Mouse (Mus musculus) neural tube, embryonic 11.5 days (tissue): Measurements from ENCODE around the gene Timm10. TPM values are rescaled to one million over a fixed set of nuclear protein-coding genes. Genes with fewer than 3 reads are reported as not detected.

Source experiments
- ATAC-seq: fragments of 200-750 bp; cut with Nextera tagmentation; 2 replicates; pipeline ENCODE4 v1.8.0; 2017; ENCODE audit warnings: moderate number of reproducible peaks, mild to moderate bottlenecking, moderate TSS enrichment, moderate library complexity; ENCODE audit not compliant: insufficient read depth, low FRiP score, low TSS enrichment
- DNase-seq: peaks from one replicate; pipeline ENCODE4 v3.0.0-alpha.2; 2015; ENCODE audit warnings: low spot score
- H3K27ac ChIP-seq: fragments of 300-500 bp; sonication (generic); 2 replicates; pipeline ENCODE4 v1.5.1; 2014; ENCODE audit warnings: low read depth, mild to moderate bottlenecking, low read length
- H3K27me3 ChIP-seq: fragments of 300-500 bp; sonication (generic); 2 replicates; pipeline ENCODE4 v1.6.1; 2014; ENCODE audit warnings: mild to moderate bottlenecking, low read length, mixed read lengths; ENCODE audit not compliant: control insufficient read depth, insufficient read depth
- H3K36me3 ChIP-seq: fragments of 300-500 bp; sonication (generic); 2 replicates; pipeline ENCODE4 v1.6.1; 2014; ENCODE audit warnings: mild to moderate bottlenecking, low read length, moderate library complexity, mixed read lengths; ENCODE audit not compliant: control insufficient read depth, insufficient read depth
- H3K4me1 ChIP-seq: fragments of 300-500 bp; sonication (generic); 2 replicates; pipeline ENCODE4 v1.6.1; 2014; ENCODE audit warnings: low read length, mixed read lengths; ENCODE audit not compliant: control insufficient read depth, insufficient read depth
- H3K4me2 ChIP-seq: fragments of 300-500 bp; sonication (generic); 2 replicates; pipeline ENCODE4 v1.6.1; 2014; ENCODE audit warnings: low read depth, mild to moderate bottlenecking, moderate library complexity
- H3K4me3 ChIP-seq: fragments of 300-500 bp; sonication (generic); 2 replicates; pipeline ENCODE4 v1.5.1; 2014; ENCODE audit warnings: low read depth, low read length
- H3K9ac ChIP-seq: fragments of 300-500 bp; sonication (generic); 2 replicates; pipeline ENCODE4 v1.6.1; 2014; ENCODE audit warnings: mild to moderate bottlenecking, low read length
- H3K9me3 ChIP-seq: fragments of 300-500 bp; sonication (generic); 2 replicates; pipeline ENCODE4 v1.6.1; 2016; ENCODE audit warnings: low read length; ENCODE audit not compliant: control insufficient read depth
- WGBS: fragments of 180-500 bp; shearing (Covaris S2); extraction: QIAGEN DNeasy Blood & Tissue Kit; methylation state at CpG from one replicate; pipeline ENCODE4 v1.1.7; 2014; 5-methylcytosine and 5-hydroxymethylcytosine counted together
- polyA plus RNA-seq: library from polyadenylated mRNA; unstranded; fragments of >200 nt; fragmentation: Nextera tagmentation; extraction: Ambion mirVana; gene quantifications from 2 replicates; pipeline ENCODE4 v1.2.1, GENCODE M21; 2014

Gene Timm10
- polyA plus RNA-seq, 1 experiment from 2014 or later: 53.3 TPM

DNA sequence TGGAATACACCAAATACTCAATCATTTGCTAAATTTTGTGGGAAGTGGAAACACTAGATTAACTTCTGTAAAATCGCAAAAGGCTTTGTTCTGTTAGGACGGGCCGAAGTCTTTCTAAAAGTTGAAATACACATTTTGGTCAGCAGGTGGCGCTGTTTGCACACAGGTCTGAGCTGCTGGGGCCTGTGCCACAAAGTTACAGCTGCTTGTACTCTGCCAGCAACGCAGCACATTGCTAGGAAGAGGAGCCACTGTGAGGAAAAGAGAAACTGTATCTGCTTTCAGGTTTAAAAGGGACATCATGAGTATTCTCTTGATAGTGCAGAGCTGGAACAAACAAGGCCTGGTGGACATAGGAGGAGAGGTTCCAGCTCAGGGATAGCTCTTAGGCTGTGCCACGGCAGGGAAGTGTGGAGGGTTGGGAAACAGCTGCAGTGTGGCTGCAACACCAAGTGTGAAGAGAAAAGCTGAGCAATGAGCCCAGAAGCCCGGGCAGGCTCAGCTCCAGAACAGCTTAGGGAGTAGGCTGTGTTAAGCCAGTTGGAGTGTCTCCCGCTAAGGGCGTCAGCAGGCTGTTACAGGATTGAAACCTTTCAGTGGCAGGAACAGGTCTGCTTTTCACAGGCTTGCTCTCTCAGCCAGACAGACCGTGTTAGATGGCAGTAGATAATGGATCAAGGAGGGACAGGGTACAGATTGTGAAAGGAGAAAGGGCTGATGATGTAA, 5.0 kb downstream of the Timm10 start:
- ATAC-seq (peak; percentile 69), DNase-seq (peak; percentile 76)
- Histone ChIP-seq H3K4me2 (no peak overlapping the region), H3K9me3 (no peaks in the 10 kb centered on the region), H3K4me1 (peaks cover 7% of the 10 kb centered on the region), H3K9ac (no peak overlapping the region), H3K36me3 (no peaks in the 10 kb centered on the region), H3K27me3 (no peaks in the 10 kb centered on the region), H3K27ac (no peak overlapping the region), H3K4me3 (no peak overlapping the region)
- WGBS: 37% methylated on average over 10 of the region's 10 CpGs

DNA sequence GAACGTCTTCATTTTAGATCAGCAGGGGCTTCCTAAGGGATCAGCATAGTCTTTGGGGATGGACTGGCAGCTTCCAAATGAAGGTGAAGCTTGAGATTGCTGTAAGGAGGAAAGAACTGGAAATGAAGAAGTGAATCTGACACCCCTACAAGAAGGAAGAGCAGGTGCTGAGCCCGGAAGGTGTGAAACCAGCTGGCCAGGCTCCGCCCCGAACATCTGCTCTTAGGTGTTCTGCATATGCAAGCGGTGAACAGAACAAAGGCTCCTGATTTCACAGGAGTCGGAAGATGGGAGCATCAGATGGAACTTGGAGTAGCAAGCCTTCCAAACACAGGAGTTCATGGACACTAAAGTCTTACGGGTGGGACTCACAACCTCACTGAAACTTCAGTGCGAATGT, 10.3 kb downstream of the Timm10 start:
- no peak overlapping the region for H3K4me3 ChIP-seq
- DNase-seq (no peak), ATAC-seq (no peak)
- H3K27me3 ChIP-seq: peaks cover 10% of the 10 kb centered on the region
- H3K4me2 ChIP-seq: no peak overlapping the region
- no peaks in the 10 kb centered on the region for H3K36me3 ChIP-seq
- peaks cover 3% of the 10 kb centered on the region; the same call in 1 of the 2 replicates for H3K4me1 ChIP-seq
- no peak overlapping the region for H3K9ac ChIP-seq
- no peaks in the 10 kb centered on the region for H3K9me3 ChIP-seq
- H3K27ac ChIP-seq: no peak overlapping the region
- WGBS: 52% methylated on average over 8 of the region's 8 CpGs

DNA sequence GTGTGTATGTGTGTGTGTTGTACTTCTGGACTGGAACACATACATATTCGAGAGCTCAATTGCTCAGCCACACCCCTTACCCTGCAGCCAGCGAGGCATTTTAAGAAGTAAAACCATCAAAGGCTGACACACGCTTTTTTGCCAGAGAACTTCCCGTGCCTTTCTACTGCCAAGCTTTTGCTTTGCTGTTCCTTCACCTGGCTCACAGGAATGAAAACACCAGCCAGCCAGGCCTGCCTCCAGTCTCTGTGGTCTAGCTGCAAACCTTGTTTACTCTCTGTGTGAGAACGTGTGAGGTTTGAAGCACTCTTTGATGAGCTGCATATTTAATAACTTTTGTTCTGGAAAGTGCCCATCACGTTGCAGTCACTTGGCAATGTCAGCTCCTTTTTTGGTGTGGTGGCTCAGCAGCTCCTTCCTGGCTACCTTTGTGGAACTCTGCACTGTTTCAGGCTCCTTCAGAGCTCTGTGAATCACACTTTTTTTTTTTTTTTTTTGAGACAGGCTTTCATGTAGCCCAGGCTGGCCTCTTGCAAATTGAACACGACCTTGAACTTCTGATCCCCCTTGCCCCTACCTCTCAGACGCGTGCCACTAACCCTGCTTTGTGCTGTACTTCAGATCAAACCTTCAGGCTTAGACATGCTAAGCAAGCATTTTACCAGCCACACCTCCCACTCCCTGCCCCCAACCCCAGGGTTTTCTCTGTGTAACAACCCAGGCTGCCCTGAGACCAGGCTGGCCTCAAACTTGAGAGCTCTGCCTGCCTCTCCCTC, 11.2 kb downstream of the Timm10 start:
- Histone ChIP-seq H3K4me3 (no peak overlapping the region), H3K27ac (no peak overlapping the region), H3K4me2 (no peak overlapping the region), H3K9ac (no peak overlapping the region), H3K36me3 (no peaks in the 10 kb centered on the region), H3K27me3 (peaks cover 10% of the 10 kb centered on the region), H3K4me1 (peaks cover 3% of the 10 kb centered on the region; the same call in 1 of the 2 replicates), H3K9me3 (no peaks in the 10 kb centered on the region)
- WGBS: 23% methylated on average over 9 of the region's 9 CpGs
- DNase-seq: no peak
- no peak for ATAC-seq

DNA sequence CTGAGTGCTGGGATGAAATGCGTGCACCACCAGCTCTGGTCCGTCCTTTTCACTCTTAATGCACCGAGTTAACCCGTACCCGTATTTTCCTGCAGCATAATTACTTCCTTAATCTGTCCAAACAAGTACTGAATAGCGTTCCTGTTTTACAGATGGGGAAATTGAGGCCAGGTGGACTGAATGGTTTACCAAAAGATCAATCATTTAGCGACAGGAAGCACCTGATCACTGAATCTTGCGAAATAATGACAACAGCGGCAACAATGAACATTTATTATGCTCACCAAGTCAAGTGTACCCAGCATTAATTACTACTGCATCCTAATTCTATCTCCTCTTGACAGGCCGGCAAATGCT, 11.8 kb downstream of the Timm10 start, which contains the start of gene Slc43a1:
Gene Slc43a1 (plus strand): TSS at position 258 of the 357 bp plus-strand sequence.
- DNase-seq: no peak

DNA sequence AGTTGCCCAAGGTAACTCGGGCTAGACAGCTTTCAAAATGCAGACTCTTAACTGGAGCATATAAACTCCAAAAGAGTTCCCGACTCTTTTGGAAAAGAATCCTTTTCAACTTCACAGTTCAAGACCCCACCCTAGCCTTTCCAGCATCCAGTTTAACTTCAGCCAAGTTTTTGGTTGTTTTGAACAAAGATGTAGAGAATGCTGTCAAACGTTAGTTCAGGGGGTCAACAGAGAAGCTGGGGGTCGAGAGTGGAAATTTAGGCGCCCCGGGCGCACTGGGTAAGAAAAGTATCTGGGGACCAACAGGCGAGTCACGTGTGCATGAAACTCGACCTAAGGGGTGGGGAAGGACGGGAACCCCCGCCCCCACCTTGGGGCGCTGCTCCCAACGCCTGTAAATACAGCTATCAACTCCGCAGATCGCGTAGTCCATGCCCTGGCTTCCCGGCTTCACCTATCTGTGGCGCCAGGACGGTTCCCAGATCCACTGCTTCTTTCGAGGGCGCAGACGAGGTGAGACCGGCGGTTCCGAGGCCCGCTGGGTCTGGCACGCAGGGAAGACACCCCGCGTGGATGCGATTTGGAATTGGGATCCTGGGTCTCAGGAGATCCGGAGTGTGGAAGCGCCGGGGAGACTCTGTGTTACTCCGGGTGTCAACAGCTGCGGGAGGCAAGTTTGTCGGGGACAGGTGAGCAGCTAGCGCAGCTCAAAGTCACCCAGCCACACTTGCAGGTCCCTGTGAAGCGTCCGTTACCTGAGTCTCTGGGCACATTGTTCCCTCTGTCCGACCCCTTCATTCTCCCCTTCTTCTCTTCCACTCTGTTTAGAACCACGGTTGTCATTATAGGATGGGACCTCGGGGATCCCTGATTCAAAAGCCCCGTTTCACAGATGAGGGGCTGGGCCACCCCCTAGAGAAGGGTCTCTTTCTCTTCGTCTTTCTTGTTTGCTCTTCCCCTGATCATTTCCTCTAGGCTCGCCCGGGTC, 12.5 kb downstream of the Timm10 start:
- Histone ChIP-seq H3K4me1 (peaks cover 3% of the 10 kb centered on the region; the same call in 1 of the 2 replicates), H3K4me2 (peak overlapping the region; percentile 95), H3K27ac (no peak overlapping the region), H3K9ac (peak overlapping the region; percentile 69), H3K9me3 (no peaks in the 10 kb centered on the region), H3K4me3 (peak overlapping the region; percentile 57), H3K27me3 (peaks cover 10% of the 10 kb centered on the region), H3K36me3 (no peaks in the 10 kb centered on the region)
- WGBS: under 1% methylated on average over 47 of the region's 47 CpGs
- ATAC-seq (peak; percentile 2; the same call in 1 of the 2 replicates), DNase-seq (peak; percentile 46)

More for the DNA sequence above, 11.8 kb downstream of the Timm10 start, which contains the start of gene Slc43a1:
- H3K9ac ChIP-seq: peak within 1 kb of the TSS; percentile 69
- 16% methylated on average over 10 of the region's 10 CpGs for WGBS
- peaks cover 3% of the 10 kb centered on the region; the same call in 1 of the 2 replicates for H3K4me1 ChIP-seq
- peaks cover 10% of the 10 kb centered on the region for H3K27me3 ChIP-seq
- no peaks in the 10 kb centered on the region for H3K36me3 ChIP-seq
- no peak within 1 kb of the TSS for H3K27ac ChIP-seq
- ATAC-seq: no peak
- H3K4me3 ChIP-seq: peak within 1 kb of the TSS; percentile 57
- no peaks in the 10 kb centered on the region for H3K9me3 ChIP-seq
- H3K4me2 ChIP-seq: peak within 1 kb of the TSS; percentile 95

DNA sequence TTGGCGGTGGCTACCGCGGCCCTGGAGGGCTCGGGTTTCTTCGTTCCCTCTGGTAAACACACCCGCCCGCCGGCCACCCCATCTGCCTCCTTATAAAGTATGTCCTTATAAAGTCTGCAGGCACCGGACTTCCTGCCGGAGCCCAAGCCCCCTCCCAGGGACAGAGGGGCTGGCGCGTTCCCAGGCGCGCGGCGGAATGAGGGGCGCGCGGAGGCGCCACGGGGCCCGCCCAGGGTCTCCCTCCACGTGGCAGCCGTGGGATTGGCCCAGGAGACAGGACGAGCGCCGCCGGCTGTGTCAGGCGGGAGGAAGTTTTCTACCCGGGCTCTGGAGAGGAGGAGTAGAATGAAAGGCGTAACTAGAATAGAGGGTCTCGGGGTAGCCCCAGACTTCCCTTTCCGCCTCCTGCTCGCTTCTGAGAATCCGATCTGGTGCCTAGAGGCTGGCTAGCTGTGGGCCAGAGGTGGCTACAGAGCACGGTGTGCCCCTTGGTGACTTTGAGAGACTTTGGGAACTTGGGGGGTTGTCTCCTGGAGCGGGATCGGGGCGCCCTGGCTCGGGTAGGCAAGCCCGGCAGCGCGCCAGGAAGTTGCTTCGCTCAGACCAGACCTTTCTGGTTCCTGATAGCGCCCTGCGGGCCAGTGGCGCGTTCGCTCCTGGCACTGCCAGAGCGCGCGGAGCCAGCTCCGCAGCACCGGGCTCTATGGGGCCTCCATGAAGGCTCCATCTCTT, 13.4 kb downstream of the Timm10 start:
- Histone ChIP-seq H3K9ac (peak overlapping the region; percentile 69), H3K4me1 (peaks cover 3% of the 10 kb centered on the region; the same call in 1 of the 2 replicates), H3K9me3 (no peaks in the 10 kb centered on the region), H3K4me2 (peak overlapping the region; percentile 95), H3K27ac (peak overlapping the region; percentile 68), H3K4me3 (peak overlapping the region; percentile 57), H3K36me3 (no peaks in the 10 kb centered on the region), H3K27me3 (peaks cover 10% of the 10 kb centered on the region)
- ATAC-seq (peak; percentile 86), DNase-seq (peak; percentile 86)
- WGBS: under 1% methylated on average over 54 of the region's 54 CpGs

DNA sequence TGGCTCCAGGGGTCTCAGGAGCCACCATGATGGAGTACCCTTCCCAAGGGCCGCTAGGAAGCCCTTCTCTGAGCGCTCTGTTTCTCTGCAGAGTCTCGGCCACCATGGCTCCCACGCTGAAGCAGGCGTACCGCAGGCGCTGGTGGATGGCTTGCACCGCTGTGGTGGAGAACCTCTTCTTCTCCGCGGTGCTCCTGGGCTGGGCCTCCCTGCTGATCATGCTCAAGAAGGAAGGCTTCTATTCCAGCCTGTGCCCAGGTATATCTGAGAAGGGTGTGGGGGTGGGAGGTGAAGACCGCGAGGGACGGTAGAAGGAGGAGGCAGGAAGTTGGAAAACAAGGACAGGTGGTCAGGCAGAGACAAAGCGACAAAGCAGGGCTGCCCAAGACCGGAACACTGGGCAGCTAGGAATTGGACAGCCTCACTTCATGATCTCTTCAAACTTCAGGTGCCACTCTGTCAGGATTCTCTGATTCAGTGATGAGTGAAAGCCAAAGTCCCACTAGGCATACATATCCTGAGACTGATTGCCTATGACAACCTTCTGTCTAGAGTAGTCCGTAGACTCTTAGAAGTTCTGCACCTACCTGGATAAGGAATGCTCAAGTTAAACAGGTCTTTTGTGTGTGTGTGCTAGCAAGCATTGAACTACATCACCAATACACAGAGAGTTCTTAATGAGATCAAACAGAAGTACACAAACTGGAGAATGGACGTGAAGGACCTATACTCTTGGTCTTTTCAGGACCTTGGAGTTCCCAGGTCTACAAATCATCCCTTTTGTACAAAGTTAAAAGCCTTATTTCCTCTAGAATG, 14.2 kb downstream of the Timm10 start:
- peaks cover 3% of the 10 kb centered on the region; the same call in 1 of the 2 replicates for H3K4me1 ChIP-seq
- H3K4me3 ChIP-seq: peak overlapping the region; percentile 57
- ATAC-seq: no peak; the same call in 1 of the 2 replicates
- WGBS: 8% methylated on average over 17 of the region's 17 CpGs
- no peak for DNase-seq
- H3K9ac ChIP-seq: peak overlapping the region; percentile 69
- H3K4me2 ChIP-seq: peak overlapping the region; percentile 95
- peak overlapping the region; percentile 68; the same call in 1 of the 2 replicates for H3K27ac ChIP-seq
- H3K27me3 ChIP-seq: peaks cover 10% of the 10 kb centered on the region
- no peaks in the 10 kb centered on the region for H3K9me3 ChIP-seq
- H3K36me3 ChIP-seq: no peaks in the 10 kb centered on the region
